Mouse (Mus musculus): ENCODE results near the gene Ints14. TPM values are rescaled to one million over a fixed set of nuclear protein-coding genes. Genes with fewer than 3 reads are reported as not detected.

Gene Ints14
- 10 to 100 TPM; 21.6 to 23.2 TPM for total RNA-seq (2021)

DNA sequence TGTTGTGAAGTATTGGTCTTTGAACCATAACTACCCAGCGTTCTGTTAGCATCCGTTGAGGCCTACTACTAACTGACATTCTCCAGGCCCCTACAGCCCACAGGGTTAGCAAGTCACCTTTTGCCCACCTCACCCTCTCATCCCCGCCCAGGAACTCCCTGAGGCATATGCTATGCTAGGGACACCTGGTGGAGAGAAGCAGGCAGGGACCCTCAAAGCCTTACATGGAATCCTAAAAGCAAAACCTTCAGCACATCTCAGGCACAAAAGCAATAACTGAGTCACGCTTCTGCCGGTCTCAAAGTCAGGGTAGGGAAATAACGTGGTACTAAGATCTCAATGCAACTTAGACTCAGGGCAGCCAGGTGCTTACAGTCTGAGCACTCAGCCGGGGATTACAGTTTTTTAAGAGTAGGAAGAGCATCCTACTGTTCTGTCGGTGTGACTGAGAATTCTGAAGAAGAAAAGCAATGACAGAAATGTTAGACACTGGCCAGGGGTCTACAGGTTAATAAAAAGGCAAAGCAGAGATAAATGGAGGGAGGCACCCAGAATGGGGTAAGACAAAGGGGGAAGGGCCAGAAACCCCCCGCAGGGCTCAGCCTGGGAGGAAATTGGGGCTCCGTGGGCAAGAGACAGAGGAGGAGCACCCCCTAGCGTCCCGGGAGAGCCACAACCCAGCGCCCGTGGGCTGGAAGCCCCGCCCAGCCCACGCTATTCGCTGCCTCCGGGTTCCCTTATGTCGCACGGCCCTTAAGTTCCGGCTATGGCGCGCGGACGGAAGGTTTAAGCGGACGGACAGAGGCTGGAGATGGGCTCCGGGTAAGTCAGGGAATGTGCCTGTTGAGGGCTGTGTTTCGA, at the start of gene Ints14:
Ints14 (plus strand) TSS at position 789 of the 861 bp plus-strand sequence.
- DNase-seq (ENCODE audit: extremely low spot score in 1 of 2, low spot score in 1 of 2), result peak; percentile 97 to 98

DNA sequence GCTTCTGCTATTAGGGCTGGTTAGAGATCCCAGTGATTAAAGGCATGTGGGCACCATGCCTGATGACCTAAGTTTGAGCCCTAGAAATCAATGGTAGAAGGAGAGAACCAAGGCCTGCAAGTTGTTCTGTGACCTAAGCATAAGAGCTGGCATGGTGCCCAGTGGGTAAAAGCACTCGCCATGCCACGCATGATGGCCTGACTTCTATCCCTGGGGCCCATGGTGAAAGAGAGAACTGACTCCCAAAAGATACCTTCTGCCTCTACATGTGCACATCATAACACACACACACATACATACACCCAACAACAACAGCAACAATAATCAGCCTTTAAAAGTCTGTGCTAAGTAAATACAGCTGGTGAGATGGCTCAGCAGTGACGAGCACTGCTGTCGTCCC, 47.3 kb upstream of the Ints14 start:
- DNase-seq (ENCODE audit: extremely low spot score in 1 of 2, low spot score in 1 of 2), result no peak

GRCm38 (mm10) chr9:64913973-64914372, 46.7 kb upstream of the Ints14 start:
- DNase-seq (ENCODE audit: extremely low spot score in 1 of 2, low spot score in 1 of 2), result no peak

DNA sequence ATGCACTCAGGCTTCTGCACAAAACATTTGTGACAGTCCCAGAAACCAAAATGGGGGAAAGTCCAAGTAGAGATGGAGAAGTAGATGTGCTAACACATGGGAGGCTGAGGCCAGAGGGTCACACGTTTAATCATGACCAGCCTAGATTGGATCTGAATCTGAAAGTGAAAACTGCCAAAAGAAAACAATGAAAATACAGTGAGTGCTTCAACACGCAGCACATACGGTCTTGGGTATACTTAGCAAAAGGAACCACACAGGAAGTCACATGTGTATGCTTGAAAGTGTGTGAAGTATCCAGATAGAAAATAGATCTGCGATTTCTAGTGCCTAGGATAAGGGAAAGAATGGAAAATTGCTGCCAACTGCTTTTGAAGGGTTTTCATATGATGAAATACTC, 46.1 kb upstream of the Ints14 start:
- DNase-seq (ENCODE audit: extremely low spot score in 1 of 2, low spot score in 1 of 2), result no peak

- DNase-seq (ENCODE audit: extremely low spot score in 1 of 2, low spot score in 1 of 2), result no peak
These were observed 42.1 kb upstream of the Ints14 start for GRCm38 (mm10) chr9:64918560-64918959.

GRCm38 (mm10) chr9:64925771-64926170, 34.9 kb upstream of the Ints14 start:
- no peak for DNase-seq (ENCODE audit: extremely low spot score in 1 of 2, low spot score in 1 of 2)

- DNase-seq (ENCODE audit: extremely low spot score in 1 of 2, low spot score in 1 of 2), result peak; percentile 58 to 71
These were observed 34.3 kb upstream of the Ints14 start for GRCm38 (mm10) chr9:64926201-64926991.

DNA sequence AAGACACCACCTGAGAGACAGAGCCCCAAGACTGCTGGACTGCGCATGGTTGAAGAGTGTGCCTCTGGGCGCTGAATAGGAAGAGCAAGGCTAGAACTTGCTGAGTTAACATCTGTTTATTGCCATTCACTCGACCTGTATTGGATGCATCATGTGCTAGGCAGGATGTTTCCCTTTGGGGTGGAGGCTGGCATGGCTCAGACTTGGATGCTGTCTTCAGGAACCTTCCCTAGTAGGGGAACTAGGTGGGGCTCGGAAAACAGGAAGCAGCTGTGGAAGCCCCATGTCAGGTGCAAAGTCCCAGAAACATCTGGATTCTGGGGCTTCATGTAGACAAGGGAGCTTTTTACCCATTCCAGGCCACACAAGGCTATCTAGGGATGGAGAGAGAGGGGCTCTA, 30.4 kb upstream of the Ints14 start:
- DNase-seq (ENCODE audit: extremely low spot score in 1 of 2, low spot score in 1 of 2), result no peak

DNA sequence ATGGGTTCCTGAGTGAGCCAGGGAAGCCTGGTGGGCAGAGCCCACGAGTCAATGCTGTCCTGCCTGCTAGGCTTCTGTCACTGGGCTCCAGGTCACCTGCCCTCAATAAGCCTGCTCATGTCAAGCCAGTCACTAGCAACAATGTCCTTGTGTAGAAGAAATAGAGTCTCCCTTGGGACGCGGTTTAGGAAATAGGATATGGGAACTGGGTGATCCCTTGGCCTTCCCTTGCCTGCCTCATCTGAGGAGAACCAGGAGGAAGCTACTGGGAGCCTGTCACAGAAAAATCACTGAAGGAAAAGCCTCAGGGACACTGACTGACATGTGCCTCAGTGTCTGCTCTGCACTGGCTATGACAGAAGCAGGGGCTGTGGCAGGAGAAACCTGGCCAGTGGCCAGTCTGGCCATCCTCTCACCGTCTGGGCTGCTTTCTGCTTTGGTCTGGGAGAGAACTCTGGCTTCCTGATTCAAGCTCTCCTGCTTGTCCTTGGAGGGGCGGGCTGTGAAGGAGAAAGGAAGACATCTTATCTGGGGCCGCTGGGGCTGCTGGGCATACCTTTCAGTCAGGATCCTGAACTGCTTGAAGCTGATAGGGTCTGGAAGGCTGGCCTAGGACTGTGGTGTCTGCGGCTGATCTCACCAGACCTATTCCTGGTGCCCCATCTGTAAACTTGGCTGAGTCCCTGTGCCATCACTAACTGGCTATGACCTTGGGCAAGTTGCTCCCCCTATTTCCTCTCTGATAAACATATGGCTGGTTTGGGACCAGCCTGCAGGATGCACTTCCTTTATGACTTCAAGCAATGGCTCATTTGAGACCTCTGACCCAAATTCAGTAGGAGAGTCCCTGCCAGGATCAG, 28.7 kb upstream of the Ints14 start:
- DNase-seq (ENCODE audit: extremely low spot score in 1 of 2, low spot score in 1 of 2), result no peak

GRCm38 (mm10) chr9:64934015-64934754, 26.5 kb upstream of the Ints14 start:
- DNase-seq (ENCODE audit: extremely low spot score in 1 of 2, low spot score in 1 of 2), result no peak

DNA sequence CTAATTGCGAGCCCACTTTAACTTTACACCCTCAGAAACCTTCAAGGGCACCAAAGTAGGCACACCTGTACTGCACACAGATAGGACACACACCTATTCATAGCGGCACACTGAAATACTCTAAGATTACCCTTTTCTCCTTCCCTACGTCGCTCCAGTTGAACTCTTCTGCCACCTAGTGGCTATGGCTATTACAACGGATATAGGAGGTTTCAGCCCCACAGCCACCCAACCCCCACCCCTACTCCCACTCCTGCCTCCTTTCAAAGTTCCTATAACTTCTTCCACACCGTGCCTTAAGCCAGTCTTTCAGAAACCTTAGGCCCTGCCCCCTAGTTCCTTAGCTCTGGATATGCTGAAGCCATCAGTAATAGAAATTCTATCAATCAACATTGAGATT, 24.2 kb upstream of the Ints14 start:
- peak in 1 of 2 experiments; percentile 74 for DNase-seq (ENCODE audit: extremely low spot score in 1 of 2, low spot score in 1 of 2)

DNA sequence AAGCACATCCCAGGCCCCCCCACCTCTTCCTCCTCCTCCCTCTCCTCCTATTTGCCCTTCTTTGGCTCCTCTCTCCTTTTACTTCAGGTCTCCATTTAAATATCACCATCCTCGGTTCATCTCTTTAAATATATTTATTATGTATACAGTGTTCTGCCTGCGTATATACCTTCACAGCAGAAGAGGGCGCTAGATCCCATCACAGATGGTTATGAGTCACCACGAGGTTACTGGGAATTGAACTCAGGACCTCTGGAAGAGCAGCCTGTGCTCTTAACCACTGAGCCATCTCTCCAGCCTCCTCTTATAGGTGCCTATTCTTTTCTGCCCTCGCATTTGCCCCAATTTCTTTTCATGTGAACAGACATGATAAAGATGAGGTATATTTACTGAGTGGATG, 23.2 kb upstream of the Ints14 start:
- DNase-seq (ENCODE audit: extremely low spot score in 1 of 2, low spot score in 1 of 2), result no peak

DNA sequence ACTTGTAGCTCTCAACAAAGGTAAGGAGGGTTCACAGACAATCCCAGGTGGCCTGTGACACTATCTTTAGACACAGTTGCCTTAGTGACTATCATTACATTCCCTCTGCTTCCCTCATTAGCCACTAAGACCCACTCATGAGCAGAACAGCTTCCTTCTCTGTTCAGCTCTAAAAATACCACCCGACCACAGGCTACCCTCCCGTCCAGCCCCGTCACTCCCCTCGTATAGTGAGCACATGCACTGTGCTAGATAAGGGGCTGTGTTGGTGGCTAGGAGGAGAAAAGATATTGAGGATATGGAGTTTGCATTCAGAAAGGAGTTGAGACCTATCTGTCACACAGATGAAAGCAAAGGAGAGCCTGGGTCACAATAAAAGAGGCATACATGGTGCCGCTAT, 22.2 kb upstream of the Ints14 start:
- DNase-seq (ENCODE audit: extremely low spot score in 1 of 2, low spot score in 1 of 2), result no peak

DNA sequence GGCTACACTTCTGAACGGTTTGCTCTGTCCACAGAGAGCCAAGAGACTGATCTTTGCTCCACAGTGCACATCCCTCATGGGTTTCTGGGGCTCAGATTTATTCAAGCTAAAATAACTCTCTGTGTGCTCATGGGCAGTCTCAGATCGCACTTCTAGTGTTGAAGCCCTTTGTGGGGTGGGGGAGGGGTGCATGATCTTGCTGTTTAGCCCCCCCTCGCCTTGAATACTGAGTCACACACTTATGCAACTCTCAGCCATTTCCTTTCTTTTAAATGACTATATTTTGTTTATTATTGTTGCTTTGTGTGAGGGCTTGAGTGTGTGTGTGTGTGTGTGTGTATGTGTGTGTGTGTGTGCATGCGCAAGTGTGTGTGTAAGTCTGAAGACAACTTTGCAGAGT, 21.4 kb upstream of the Ints14 start:
- no peak for DNase-seq (ENCODE audit: extremely low spot score in 1 of 2, low spot score in 1 of 2)

DNA sequence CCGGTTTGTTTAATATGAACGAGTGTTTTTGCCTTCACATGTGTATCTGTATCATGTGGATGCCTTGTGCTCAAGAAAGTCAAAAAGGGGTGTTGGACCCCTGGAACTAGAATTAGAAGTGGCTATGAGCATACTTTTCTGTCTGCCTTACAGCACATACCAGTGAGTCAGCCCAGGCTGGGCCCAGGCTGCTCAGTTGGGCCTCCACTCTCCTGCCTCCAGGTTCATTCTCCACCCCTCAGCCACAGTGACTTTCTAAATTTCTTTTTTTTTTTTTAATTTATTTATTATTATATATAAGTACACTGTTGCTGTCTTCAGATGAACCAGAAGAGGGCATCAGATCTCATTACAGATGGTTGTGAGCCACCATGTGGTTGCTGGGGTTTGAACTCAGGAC, 20.9 kb upstream of the Ints14 start:
- no peak for DNase-seq (ENCODE audit: extremely low spot score in 1 of 2, low spot score in 1 of 2)

- DNase-seq (ENCODE audit: extremely low spot score in 1 of 2, low spot score in 1 of 2), result no peak
These were observed 19.9 kb upstream of the Ints14 start for GRCm38 (mm10) chr9:64940731-64941346.

DNA sequence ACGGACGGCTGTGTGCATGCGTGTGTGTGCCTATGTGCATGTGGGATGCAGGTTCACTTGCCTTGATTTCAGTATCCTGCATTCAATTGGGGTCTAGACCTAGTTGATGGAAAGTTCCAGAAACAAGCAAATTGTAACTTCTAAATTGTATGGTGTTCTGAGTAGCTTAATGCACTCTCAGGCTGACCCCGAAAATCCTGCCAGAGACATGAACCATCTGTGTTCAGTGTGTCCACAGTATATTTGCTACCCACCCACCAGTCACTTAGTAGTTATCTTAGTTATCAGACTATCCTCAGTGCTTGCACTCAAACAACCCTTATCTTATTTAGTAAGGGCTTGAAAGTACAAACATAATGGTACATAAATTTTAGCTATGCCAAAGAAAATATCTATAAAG, 19.1 kb upstream of the Ints14 start:
- DNase-seq (ENCODE audit: extremely low spot score in 1 of 2, low spot score in 1 of 2), result no peak

DNA sequence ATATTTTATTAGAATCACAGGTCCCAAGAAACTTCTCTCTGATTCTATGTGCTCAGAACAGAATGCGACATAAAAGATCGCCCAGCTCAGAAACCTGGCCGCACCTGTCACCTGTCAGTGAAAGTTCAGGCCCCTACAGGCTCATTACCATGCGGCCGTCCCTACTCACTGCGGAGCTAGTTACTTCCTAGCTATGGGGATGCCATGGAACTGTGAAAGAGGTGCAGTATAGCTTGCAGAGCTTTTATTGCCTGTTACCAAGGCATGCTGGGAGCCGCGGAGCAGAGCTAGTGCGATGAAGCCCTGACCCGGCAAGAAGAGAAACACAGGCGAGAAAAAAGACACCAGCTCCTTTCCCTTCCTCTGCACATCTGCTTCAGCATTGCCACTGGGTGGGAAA, 16.7 kb upstream of the Ints14 start:
- DNase-seq (ENCODE audit: extremely low spot score in 1 of 2, low spot score in 1 of 2), result no peak

DNA sequence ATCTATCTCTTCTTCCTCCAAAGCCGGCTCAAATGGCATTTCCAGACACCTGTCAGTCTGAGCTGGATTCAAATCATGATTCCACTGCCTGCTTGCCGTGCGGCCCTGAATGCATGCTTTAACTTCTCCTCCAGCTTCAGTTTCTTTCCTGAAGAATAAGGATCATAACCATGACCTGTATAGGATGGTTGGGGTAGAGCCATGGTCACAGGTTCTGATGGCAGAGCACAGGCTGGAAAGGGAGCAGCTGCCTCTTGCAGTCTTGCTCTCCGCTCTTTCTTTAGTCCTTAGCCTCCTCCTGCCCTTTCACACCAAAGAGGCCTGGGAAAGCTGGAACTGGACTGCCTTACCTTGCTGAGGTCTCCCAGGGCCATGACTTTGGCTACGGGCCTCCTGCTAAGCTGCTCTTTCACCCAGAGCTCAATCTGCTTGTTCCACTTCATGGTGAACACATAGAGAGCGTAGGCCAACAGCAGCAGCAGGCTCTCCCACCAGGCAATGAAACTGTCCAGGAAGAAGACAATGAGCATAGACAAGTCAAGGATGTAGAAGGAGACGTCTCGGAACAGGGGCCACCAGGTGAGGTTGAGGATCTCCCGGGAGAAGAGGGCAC, 13.1 kb upstream of the Ints14 start:
- DNase-seq (ENCODE audit: extremely low spot score in 1 of 2, low spot score in 1 of 2), result no peak

All from layer of hippocampus, postnatal 25 days (tissue).